Mouse (Mus musculus) heart, adult 11 months (tissue): ENCODE results near the gene Apool.

Experiments
- DNase-seq: peaks from one replicate; pipeline ENCODE4 v3.0.0; 2022

The Apool gene

GRCm38 (mm10) chrX:112310804-112311530 lies at the start of gene Apool:
Gene Apool, plus strand, starts transcription at chrX:112311334.
- DNase-seq, result peak; percentile 98

DNA sequence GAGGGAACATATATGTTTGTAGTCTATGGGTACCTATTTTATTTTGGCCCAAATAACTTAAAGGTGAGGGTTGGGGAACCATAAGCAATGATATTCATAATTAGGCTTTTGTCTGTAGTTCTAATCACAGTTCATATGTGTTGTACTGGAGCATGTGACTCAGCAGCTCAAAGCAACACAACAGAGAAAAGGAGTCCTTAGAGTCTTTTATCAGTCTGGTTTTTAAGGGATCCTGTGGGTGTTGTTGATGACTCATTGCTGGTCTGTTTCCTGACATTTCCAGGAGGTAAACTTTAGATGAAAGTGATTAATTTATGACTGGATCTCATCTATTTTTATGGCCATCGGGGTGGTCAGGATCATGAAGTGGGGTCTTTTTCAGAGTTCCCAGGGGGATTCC lies 37.6 kb upstream of the Apool start:
- DNase-seq, result no peak

DNA sequence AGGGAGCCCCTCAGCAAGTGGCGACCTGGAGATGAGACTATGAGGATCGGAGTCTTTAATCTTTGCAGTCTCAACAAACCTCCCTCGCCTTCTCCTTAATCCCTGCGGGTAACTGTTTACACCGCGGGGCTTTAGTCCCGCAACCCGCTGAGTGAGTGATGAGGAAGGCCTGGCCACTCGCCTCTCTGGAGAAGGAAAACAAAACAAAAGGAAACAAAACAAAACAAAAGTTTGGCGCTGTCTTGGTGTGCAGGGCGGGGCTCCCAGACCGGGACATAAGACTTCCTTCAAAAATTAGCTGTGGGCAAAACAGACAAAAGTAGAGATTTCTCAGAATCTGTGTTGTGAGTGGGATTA lies 375 bp downstream of the Apool start:
- no peak for DNase-seq

- no peak for DNase-seq
Measured at GRCm38 (mm10) chrX:112312094-112312493, 960 bp downstream of the Apool start.

GRCm38 (mm10) chrX:112320273-112320672 lies 9.1 kb downstream of the Apool start:
- no peak for DNase-seq

DNA sequence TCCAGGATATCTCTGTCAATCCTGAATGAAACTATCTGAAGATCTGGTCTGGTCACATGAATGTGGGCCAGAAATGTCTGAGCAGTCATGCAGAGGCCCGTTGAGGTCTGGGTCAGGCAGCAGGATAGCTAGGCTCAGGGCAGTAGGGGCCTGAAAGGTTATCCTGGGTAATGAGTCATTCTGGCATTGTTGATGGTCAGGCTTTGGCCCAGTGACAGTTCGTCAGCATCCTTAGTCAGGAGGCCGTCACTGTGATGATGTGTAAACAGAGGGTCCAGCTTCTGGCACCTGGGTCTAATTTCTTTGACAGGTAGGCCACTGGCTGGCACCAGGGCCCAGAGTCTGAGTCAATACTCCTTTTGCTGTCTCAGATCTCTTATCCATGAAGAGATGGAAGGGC lies 28.4 kb downstream of the Apool start:
- DNase-seq, result peak; percentile 72

DNA sequence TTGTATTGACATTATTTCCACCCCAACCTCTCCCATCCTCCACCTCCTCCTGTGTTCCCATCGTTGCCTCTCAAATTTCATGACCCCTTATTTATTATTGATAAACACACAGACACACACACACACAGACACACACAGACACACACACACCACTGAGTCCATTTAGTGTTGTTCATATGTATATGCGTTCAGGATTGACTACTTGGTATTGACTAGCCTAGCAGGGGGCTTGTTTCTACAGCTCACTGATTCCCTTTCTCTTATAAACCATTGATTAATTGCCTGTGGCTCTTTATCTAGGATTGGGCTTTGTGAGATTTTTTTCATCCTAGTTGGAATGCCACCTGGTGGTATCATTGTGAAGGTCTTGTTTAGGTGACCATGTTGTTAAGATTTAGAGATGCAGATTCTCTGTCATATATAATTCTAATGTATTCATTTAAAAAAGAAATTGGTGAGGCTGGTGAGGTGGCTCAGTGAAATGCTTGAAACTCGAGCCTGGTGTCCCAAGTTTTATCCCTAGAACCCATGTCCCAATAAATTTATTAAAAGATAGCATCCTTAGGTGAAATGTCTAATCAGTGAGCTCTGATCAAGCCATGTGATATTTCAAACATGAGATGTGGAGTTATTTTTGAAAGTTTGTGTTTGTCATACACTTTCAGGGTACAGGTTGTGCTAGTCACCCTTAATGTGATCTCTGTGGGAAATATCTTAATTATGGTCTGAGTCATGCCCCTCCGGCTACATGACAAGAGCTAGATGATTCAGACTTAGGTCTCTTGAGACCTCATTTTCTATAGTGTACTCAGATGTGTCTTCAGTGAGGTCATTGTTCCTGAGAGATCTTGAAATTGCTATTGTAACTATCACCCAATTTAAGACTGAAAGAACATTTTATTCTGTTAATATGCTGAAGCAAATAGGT lies 36.6 kb downstream of the Apool start:
- no peak for DNase-seq

DNA sequence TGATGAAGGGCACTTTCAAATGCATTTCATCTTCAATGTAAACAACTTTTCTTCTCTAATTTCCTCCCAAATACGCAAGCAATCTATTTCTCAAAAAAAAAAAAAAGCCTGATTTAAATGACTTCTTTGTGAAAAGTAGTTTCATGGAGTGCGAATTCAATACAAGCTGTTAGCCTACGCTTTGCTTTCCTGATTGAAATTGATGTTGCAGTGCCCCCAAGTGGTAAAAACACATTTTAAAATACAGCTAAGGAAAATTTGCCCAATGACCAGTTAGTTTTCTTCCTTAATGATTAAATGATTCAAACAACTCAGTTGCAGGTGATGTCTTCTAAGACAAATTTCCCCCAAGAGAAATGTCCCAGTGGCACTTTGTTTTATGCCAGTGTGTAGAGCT lies 37.3 kb downstream of the Apool start:
- DNase-seq, result no peak

DNA sequence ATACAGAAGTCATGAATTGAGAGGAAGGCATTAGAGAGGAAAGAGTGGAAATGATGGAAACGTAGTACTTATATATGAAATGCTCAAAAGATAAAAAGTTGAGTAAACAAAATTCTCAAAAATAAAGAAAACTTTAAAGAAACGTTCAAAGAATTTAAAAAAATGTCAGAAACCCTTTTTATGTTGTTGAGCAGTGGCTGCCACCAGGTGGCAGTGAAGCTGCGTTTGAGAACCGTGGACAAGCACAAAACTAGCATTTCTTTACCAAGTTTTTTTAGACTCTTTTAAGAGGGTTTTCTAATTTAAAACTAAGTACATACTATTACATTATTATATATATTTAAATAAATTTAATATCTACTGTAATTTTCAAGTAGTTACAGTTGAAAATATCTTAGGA lies 57.3 kb downstream of the Apool start:
- no peak for DNase-seq

DNA sequence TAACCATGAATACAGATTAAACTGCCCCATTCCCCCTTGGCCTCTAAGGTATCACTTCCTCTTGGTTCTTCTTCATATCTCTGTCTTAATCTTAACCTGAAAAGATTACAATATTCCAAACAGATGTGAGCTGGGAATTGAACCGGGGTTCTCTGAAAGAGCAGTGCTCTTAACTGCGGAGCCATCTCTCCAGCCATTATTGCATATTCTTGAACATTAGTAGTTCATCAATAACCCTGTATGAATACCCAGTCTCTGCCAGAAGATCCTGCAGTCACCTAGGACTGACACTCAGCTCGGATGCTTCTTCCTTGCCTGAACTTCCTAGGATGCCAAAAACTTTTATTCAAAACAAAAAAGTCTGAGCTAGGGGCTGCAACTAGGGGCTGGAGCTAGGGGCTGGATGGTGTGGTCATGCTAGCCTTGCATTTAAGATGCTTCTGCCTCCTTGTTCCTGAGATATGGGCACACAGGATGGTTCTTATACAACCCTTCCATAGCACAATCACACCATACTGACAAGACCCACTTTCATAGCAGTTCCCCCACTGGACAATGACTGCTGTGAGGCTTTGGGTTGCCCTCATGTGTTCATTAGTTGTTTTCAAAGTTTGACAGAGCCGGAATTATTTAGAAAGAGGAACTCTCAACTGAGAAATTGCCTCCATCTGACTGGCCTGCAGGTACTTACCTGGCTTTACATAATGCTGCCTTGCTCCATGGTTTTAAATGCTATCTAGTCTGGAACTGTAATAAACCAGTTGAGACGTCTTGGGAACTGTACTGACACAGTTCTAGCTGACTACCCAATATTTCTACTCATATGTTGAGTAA lies 59.7 kb downstream of the Apool start:
- DNase-seq, result peak; percentile 96

- DNase-seq, result no peak
Measured at GRCm38 (mm10) chrX:112406679-112407078, 95.5 kb downstream of the Apool start, which contains the start of gene Satl1. Gene Satl1, minus strand, starts transcription at chrX:112406779.

GRCm38 (mm10) chrX:112412309-112412708 lies 101.2 kb downstream of the Apool start:
- no peak for DNase-seq
